Mouse (Mus musculus): ENCODE results near the gene 1700092M07Rik. TPM values are rescaled to one million over a fixed set of nuclear protein-coding genes. Genes with fewer than 3 reads are reported as not detected.
A peak's percentile ranks its signal among the peaks of the same experiment; 100 is the strongest.
"Not testable (repeated sequence)": the region's sequence is repeated elsewhere in the genome, so short reads cannot be mapped to it uniquely, and the experiment has no call there.

1700092M07Rik gene
- polyA plus RNA-seq, 1 experiment from 2014 or later: 1.0 TPM

- Histone ChIP-seq H3K27me3 (ENCODE audit: control insufficient read depth, insufficient read depth, low read length) (no peaks in the 10 kb centered on the region), H3K4me3 (ENCODE audit: low read depth, low read length) (no peak overlapping the region), H3K36me3 (ENCODE audit: control insufficient read depth, insufficient read depth, low read length) (peaks cover 28% of the 10 kb centered on the region), H3K4me2 (replicated peaks; ENCODE audit: low read depth, low read length) (no peak overlapping the region), H3K27ac (ENCODE audit: low read length) (no peak overlapping the region), H3K9me3 (ENCODE audit: control insufficient read depth, low read depth, low read length) (no peaks in the 10 kb centered on the region), H3K4me1 (ENCODE audit: control insufficient read depth, insufficient read depth, low read length) (peaks cover 9% of the 10 kb centered on the region; the same call in 1 of the 2 replicates), H3K9ac (replicated peaks; ENCODE audit: low read depth, low read length) (no peak overlapping the region)
- ATAC-seq (ENCODE audit: insufficient number of reproducible peaks, insufficient read depth, low FRiP score, low read depth): no peak
- 16% methylated on average over 5 of the region's 5 CpGs for WGBS
Measured at GRCm38 (mm10) chr19:8727495-8728114, 12.9 kb upstream of the 1700092M07Rik start.

GRCm38 (mm10) chr19:8728335-8729099 lies 12.0 kb upstream of the 1700092M07Rik start:
- H3K36me3 ChIP-seq (ENCODE audit: control insufficient read depth, insufficient read depth, low read length): peaks cover 28% of the 10 kb centered on the region
- H3K9me3 ChIP-seq (ENCODE audit: control insufficient read depth, low read depth, low read length); H3K9ac ChIP-seq (replicated peaks; ENCODE audit: low read depth, low read length); H3K27me3 ChIP-seq (ENCODE audit: control insufficient read depth, insufficient read depth, low read length); ATAC-seq (ENCODE audit: insufficient number of reproducible peaks, insufficient read depth, low FRiP score, low read depth); H3K27ac ChIP-seq (ENCODE audit: low read length); H3K4me2 ChIP-seq (replicated peaks; ENCODE audit: low read depth, low read length); H3K4me3 ChIP-seq (ENCODE audit: low read depth, low read length); H3K4me1 ChIP-seq (ENCODE audit: control insufficient read depth, insufficient read depth, low read length): not testable (repeated sequence)
- 43% methylated on average over 3 of the region's 3 CpGs for WGBS

- no peak overlapping the region for H3K27ac ChIP-seq (ENCODE audit: low read length)
- no peak for ATAC-seq (ENCODE audit: insufficient number of reproducible peaks, insufficient read depth, low FRiP score, low read depth)
- 75% methylated on average over 3 of the region's 3 CpGs for WGBS
Measured at GRCm38 (mm10) chr19:8734334-8734733, 6.2 kb upstream of the 1700092M07Rik start.

GRCm38 (mm10) chr19:8735389-8736159 lies 4.9 kb upstream of the 1700092M07Rik start, which contains the start of gene Wdr74:
Wdr74 (plus strand) TSS chr19:8735827.
- Histone ChIP-seq H3K27ac (ENCODE audit: low read length) (peak within 1 kb of the TSS; percentile 52; the same call in 1 of the 2 replicates), H3K4me1 (ENCODE audit: control insufficient read depth, insufficient read depth, low read length) (peaks cover 6% of the 10 kb centered on the region), H3K9ac (replicated peaks; ENCODE audit: low read depth, low read length) (peak within 1 kb of the TSS; percentile 80), H3K4me3 (ENCODE audit: low read depth, low read length) (peak within 1 kb of the TSS; percentile 88), H3K27me3 (ENCODE audit: control insufficient read depth, insufficient read depth, low read length) (no peaks in the 10 kb centered on the region), H3K36me3 (ENCODE audit: control insufficient read depth, insufficient read depth, low read length) (peaks cover 24% of the 10 kb centered on the region), H3K4me2 (replicated peaks; ENCODE audit: low read depth, low read length) (peak within 1 kb of the TSS; percentile 87), H3K9me3 (ENCODE audit: control insufficient read depth, low read depth, low read length) (no peaks in the 10 kb centered on the region; the same call in 1 of the 2 replicates)
- under 1% methylated on average over 32 of the region's 32 CpGs for WGBS
- ATAC-seq (ENCODE audit: insufficient number of reproducible peaks, insufficient read depth, low FRiP score, low read depth): peak; percentile 91

More at GRCm38 (mm10) chr19:8734334-8734733, 6.2 kb upstream of the 1700092M07Rik start:
- Histone ChIP-seq H3K9ac (replicated peaks; ENCODE audit: low read depth, low read length) (no peak overlapping the region), H3K4me1 (ENCODE audit: control insufficient read depth, insufficient read depth, low read length) (0 out of 2 replicates have a peak, but pooled peaks cover 2% of the 10 kb centered on the region), H3K27me3 (ENCODE audit: control insufficient read depth, insufficient read depth, low read length) (no peaks in the 10 kb centered on the region), H3K36me3 (ENCODE audit: control insufficient read depth, insufficient read depth, low read length) (peaks cover 17% of the 10 kb centered on the region), H3K4me3 (ENCODE audit: low read depth, low read length) (no peak overlapping the region), H3K4me2 (replicated peaks; ENCODE audit: low read depth, low read length) (no peak overlapping the region), H3K9me3 (ENCODE audit: control insufficient read depth, low read depth, low read length) (no peaks in the 10 kb centered on the region; the same call in 1 of the 2 replicates)

GRCm38 (mm10) chr19:8736160-8736467 lies 4.4 kb upstream of the 1700092M07Rik start:
- ATAC-seq (ENCODE audit: insufficient number of reproducible peaks, insufficient read depth, low FRiP score, low read depth): no peak; the same call in 1 of the 2 replicates
- Histone ChIP-seq H3K4me1 (ENCODE audit: control insufficient read depth, insufficient read depth, low read length) (peaks cover 10% of the 10 kb centered on the region), H3K4me3 (ENCODE audit: low read depth, low read length) (peak overlapping the region; percentile 88), H3K4me2 (replicated peaks; ENCODE audit: low read depth, low read length) (peak overlapping the region; percentile 87), H3K36me3 (ENCODE audit: control insufficient read depth, insufficient read depth, low read length) (peaks cover 26% of the 10 kb centered on the region), H3K9ac (replicated peaks; ENCODE audit: low read depth, low read length) (peak overlapping the region; percentile 80), H3K9me3 (ENCODE audit: control insufficient read depth, low read depth, low read length) (no peaks in the 10 kb centered on the region; the same call in 1 of the 2 replicates), H3K27me3 (ENCODE audit: control insufficient read depth, insufficient read depth, low read length) (no peaks in the 10 kb centered on the region), H3K27ac (ENCODE audit: low read length) (peak overlapping the region; percentile 52; the same call in 1 of the 2 replicates)
- 3% methylated on average over 11 of the region's 11 CpGs for WGBS

GRCm38 (mm10) chr19:8738911-8739310 lies 1.6 kb upstream of the 1700092M07Rik start:
- no peak overlapping the region for H3K27ac ChIP-seq (ENCODE audit: low read length)
- H3K4me3 ChIP-seq (ENCODE audit: low read depth, low read length): no peak overlapping the region
- 92% methylated on average over 7 of the region's 7 CpGs for WGBS
- H3K36me3 ChIP-seq (ENCODE audit: control insufficient read depth, insufficient read depth, low read length): peaks cover 30% of the 10 kb centered on the region
- H3K4me2 ChIP-seq (replicated peaks; ENCODE audit: low read depth, low read length): no peak overlapping the region
- H3K9ac ChIP-seq (replicated peaks; ENCODE audit: low read depth, low read length): no peak overlapping the region
- ATAC-seq (ENCODE audit: insufficient number of reproducible peaks, insufficient read depth, low FRiP score, low read depth): no peak
- H3K9me3 ChIP-seq (ENCODE audit: control insufficient read depth, low read depth, low read length): no peaks in the 10 kb centered on the region
- H3K4me1 ChIP-seq (ENCODE audit: control insufficient read depth, insufficient read depth, low read length): peaks cover 17% of the 10 kb centered on the region
- H3K27me3 ChIP-seq (ENCODE audit: control insufficient read depth, insufficient read depth, low read length): no peaks in the 10 kb centered on the region

GRCm38 (mm10) chr19:8739646-8740045 lies 872 bp upstream of the 1700092M07Rik start:
- no peak overlapping the region for H3K4me2 ChIP-seq (replicated peaks; ENCODE audit: low read depth, low read length)
- peaks cover 17% of the 10 kb centered on the region for H3K4me1 ChIP-seq (ENCODE audit: control insufficient read depth, insufficient read depth, low read length)
- H3K36me3 ChIP-seq (ENCODE audit: control insufficient read depth, insufficient read depth, low read length): peaks cover 33% of the 10 kb centered on the region
- no peak for ATAC-seq (ENCODE audit: insufficient number of reproducible peaks, insufficient read depth, low FRiP score, low read depth)
- H3K4me3 ChIP-seq (ENCODE audit: low read depth, low read length): no peak overlapping the region
- WGBS: 96% methylated on average over 6 of the region's 6 CpGs
- H3K9ac ChIP-seq (replicated peaks; ENCODE audit: low read depth, low read length): no peak overlapping the region
- H3K27ac ChIP-seq (ENCODE audit: low read length): no peak overlapping the region
- no peaks in the 10 kb centered on the region for H3K9me3 ChIP-seq (ENCODE audit: control insufficient read depth, low read depth, low read length)
- no peaks in the 10 kb centered on the region for H3K27me3 ChIP-seq (ENCODE audit: control insufficient read depth, insufficient read depth, low read length)

GRCm38 (mm10) chr19:8741243-8741869 lies 838 bp downstream of the 1700092M07Rik start, which contains the start of gene Stx5a:
Stx5a (plus strand) TSS chr19:8741413.
- H3K27ac ChIP-seq (ENCODE audit: low read length): peak within 1 kb of the TSS; percentile 96
- peak within 1 kb of the TSS; percentile 95 for H3K9ac ChIP-seq (replicated peaks; ENCODE audit: low read depth, low read length)
- peak; percentile 98 for ATAC-seq (ENCODE audit: insufficient number of reproducible peaks, insufficient read depth, low FRiP score, low read depth)
- WGBS: under 1% methylated on average over 36 of the region's 36 CpGs
- peaks cover 17% of the 10 kb centered on the region for H3K4me1 ChIP-seq (ENCODE audit: control insufficient read depth, insufficient read depth, low read length)
- H3K27me3 ChIP-seq (ENCODE audit: control insufficient read depth, insufficient read depth, low read length): no peaks in the 10 kb centered on the region
- peak within 1 kb of the TSS; percentile 97 for H3K4me3 ChIP-seq (ENCODE audit: low read depth, low read length)
- H3K4me2 ChIP-seq (replicated peaks; ENCODE audit: low read depth, low read length): peak within 1 kb of the TSS; percentile 96
- no peaks in the 10 kb centered on the region for H3K9me3 ChIP-seq (ENCODE audit: control insufficient read depth, low read depth, low read length)
- H3K36me3 ChIP-seq (ENCODE audit: control insufficient read depth, insufficient read depth, low read length): peaks cover 49% of the 10 kb centered on the region

All from stomach, embryonic 14.5 days (tissue).